Mouse (Mus musculus) cortical plate, adult 2 months (tissue): Measurements from ENCODE around the gene Irs3.

Experiments used
- CTCF ChIP-seq: fragments of 200-500 bp; IDR thresholded peaks from 2 replicates; pipeline ENCODE4 v1.5.1; 2011; ENCODE audit warnings: mild to moderate bottlenecking, control low read depth, low read length; ENCODE audit not compliant: insufficient read depth; ENCODE audit errors: extremely low read depth
- POLR2A ChIP-seq: fragments of 200-500 bp; IDR thresholded peaks from 2 replicates; pipeline ENCODE4 v1.6.1; 2011; ENCODE audit warnings: mild to moderate bottlenecking, low read length, control low read depth; ENCODE audit not compliant: insufficient read depth; ENCODE audit errors: extremely low read depth

DNA sequence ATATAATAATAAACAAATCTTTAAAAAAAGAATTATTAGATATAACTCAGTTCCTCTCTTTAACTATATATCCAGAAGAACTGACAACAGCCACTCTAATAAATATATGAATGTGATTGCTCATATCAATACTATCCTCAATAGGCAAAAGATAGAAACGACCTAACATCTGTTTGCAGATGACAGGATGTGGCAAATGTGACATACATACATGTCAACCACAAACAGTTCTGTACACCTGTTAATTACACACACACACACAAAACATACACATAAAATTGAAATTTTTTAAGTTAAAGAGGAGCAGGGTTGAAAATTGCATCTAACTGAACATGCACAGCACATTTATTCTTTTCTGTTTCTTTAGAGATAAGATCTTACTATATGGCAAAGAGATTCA, 46.4 kb upstream of the Irs3 start:
- TF ChIP-seq CTCF (no peak), POLR2A (no peak)
